Mouse (Mus musculus) large intestine, adult 2 months (tissue): ENCODE measurements around the gene Napepld. TPM values are rescaled to one million over a fixed set of nuclear protein-coding genes. Genes with fewer than 3 reads are reported as not detected.

Source experiments
- DNase-seq: peaks from one replicate; pipeline ENCODE4 v3.0.0-alpha.2; 2012; ENCODE audit warnings: low read depth, low spot score
- WGBS: fragments of 180-500 bp; shearing (Covaris S2); methylation state at CpG from one replicate; pipeline ENCODE4 v1.1.7; 2018; 5-methylcytosine and 5-hydroxymethylcytosine counted together
- polyA plus RNA-seq: library from polyadenylated mRNA; depleted of rRNA; stranded (reverse); fragments of >200 nt; gene quantifications from 2 replicates; pipeline ENCODE4 v1.2.3, GENCODE M21; 2012

The Napepld gene
- polyA plus RNA-seq, 1 experiment, result 2.8 TPM

DNA sequence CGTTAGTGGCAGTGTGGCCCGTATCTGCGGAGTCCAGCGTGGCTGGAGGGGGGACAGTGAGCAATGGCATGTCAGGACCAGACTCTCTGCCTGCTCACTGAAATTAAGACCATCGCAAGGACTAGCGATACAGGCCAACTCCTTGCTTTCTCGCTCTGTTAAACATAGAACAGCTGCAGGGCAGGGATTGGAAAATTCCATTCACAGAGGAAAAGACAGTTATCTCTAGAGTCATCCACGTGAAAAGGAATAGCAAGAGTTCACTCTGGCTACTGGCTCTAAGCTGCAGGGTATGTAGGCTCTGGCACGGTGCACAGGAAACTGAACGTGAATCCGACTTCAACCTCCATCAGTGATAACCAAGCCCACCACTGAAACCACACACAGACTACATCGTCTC, 26.2 kb downstream of the Napepld start:
- WGBS, result 85% methylated on average over 12 of the region's 12 CpGs
- no peak for DNase-seq

- no peak for DNase-seq
- 64% methylated on average over 9 of the region's 9 CpGs for WGBS
These were observed 27.5 kb downstream of the Napepld start for GRCm38 (mm10) chr5:21673742-21674141.

GRCm38 (mm10) chr5:21672812-21673635, 28.2 kb downstream of the Napepld start:
- 13% methylated on average over 23 of the region's 23 CpGs for WGBS
- peak; percentile 43 for DNase-seq

- no peak for DNase-seq
- WGBS, result 55% methylated on average over 2 of the region's 2 CpGs
These were observed 31.9 kb downstream of the Napepld start for GRCm38 (mm10) chr5:21669307-21669706.

- DNase-seq, result no peak
- 53% methylated on average over 8 of the region's 8 CpGs for WGBS
These were observed 33.7 kb downstream of the Napepld start for GRCm38 (mm10) chr5:21667191-21668137.

DNA sequence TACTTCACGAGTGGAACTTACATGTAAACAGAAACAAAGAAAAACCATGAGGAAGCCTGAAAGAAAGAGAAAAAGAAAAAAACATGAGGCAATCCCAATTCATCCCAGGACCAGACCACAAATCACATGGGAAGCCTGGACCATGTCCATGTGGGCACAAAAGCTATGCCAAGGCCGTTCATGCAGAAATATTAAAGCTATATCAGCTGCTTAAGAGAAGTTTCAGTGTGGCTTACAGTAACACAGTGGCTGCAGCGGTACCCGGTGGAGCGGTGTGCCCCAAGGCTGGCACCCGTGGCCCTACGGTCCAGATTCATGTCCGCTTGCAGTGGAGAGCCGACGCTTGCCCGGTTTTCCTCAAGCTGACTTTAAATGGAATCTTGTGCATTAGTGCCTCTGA, 38.1 kb downstream of the Napepld start:
- DNase-seq, result no peak
- WGBS, result 94% methylated on average over 11 of the region's 11 CpGs

- no peak for DNase-seq
- WGBS, result 83% methylated on average over 6 of the region's 6 CpGs
These were observed 40.3 kb downstream of the Napepld start for GRCm38 (mm10) chr5:21660850-21661249.

DNA sequence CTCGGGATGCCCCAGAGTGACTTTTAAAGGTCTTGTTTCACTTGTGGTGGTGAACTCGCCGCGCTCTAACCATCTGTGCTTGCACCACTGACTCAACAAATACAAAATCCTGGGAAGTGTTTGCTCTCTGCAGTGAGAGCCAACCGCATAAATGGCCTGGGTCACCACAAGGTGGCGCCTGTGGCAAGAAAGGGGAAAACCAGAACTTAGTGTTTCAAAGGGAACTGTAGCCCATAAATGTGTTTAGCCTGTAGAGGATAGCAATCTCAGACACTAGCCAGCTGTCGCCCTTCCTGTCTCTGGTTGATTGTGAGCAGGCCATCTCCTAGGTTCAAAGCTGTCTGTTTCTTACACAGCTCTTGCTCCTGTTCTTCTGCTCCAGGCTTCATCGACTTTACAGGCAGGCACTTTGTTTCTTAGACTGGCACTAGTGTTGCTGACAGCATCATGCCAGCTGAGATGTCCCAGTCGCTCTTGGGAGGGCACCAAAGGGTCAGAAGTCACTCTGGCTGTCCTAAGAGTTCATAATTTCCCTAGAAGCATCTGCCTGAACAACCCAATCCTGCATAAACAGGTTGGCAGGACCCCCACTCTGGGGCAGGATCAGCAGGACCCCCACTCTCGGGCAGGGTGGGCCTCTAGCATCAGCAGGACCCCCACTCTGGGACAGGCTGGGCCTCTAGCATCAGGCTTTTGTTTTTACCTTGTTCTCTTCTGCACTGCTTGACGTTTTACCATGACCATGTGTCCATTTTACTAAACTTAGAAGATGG, 42.4 kb downstream of the Napepld start:
- DNase-seq, result peak; percentile 64
- 30% methylated on average over 11 of the region's 11 CpGs for WGBS

DNA sequence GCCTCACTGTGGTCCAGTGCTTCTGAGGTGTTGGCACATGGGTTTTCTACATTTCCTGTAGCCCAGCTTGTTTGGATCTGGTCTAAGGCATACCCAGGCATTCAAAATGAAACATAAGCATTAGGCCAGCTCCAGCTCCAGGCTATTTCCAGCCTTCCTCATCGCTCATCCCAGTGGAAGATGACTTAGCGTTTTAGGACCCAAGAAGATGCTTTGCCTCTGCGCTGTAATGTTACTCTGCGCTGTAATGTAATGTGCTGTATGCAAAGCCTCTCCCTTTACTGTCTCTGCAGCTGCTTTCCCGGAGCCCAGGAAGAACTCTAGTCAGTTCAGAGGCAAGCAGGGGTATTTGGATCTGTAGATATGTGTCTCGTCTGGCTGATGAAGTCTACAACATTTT, 43.2 kb downstream of the Napepld start:
- DNase-seq, result no peak
- 92% methylated on average over 6 of the region's 6 CpGs for WGBS

- no peak for DNase-seq
- 80% methylated on average over 9 of the region's 9 CpGs for WGBS
These were observed 44.3 kb downstream of the Napepld start for GRCm38 (mm10) chr5:21656912-21657311.

- no peak for DNase-seq
- WGBS, result 77% methylated on average over 7 of the region's 7 CpGs
These were observed 49.1 kb downstream of the Napepld start for GRCm38 (mm10) chr5:21651885-21652612.

DNA sequence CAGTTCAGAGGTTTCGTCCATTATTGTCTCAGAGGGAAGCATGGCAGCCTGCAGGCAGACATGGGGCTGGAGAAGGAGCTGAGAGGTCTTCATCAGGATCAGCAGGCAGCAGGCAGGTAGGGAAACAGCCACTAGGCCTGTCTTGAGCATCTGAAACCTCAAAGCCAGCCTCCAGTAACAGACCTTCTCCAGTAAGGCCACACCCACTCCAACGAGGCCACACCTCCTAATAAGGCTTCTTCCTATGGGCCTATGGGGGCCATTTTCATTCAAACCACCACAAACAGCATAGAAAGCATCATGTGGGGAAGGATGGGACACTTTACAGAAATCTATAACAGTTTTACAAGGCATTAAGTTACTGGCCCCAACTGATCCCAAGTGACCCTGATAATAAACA, 50.5 kb downstream of the Napepld start:
- 70% methylated on average over 2 of the region's 2 CpGs for WGBS
- DNase-seq, result no peak

- under 1% methylated on average over 25 of the region's 25 CpGs for WGBS
- no peak for DNase-seq
These were observed 55.1 kb downstream of the Napepld start for GRCm38 (mm10) chr5:21646133-21646491.

- under 1% methylated on average over 40 of the region's 40 CpGs for WGBS
- DNase-seq, result peak; percentile 66
These were observed 55.6 kb downstream of the Napepld start, which contains the start of the genes Fbxl13 and Armc10 for GRCm38 (mm10) chr5:21645439-21646132. TSS of gene Fbxl13 (minus strand) at chr5:21645634. TSS of gene Armc10 (plus strand) at chr5:21645813.

GRCm38 (mm10) chr5:21644891-21645438, 56.2 kb downstream of the Napepld start:
- 24% methylated on average over 14 of the region's 14 CpGs for WGBS
- no peak for DNase-seq

- DNase-seq, result no peak
- 15% methylated on average over 1 of the region's 1 CpGs for WGBS
These were observed 57.6 kb downstream of the Napepld start for GRCm38 (mm10) chr5:21643606-21644005.

DNA sequence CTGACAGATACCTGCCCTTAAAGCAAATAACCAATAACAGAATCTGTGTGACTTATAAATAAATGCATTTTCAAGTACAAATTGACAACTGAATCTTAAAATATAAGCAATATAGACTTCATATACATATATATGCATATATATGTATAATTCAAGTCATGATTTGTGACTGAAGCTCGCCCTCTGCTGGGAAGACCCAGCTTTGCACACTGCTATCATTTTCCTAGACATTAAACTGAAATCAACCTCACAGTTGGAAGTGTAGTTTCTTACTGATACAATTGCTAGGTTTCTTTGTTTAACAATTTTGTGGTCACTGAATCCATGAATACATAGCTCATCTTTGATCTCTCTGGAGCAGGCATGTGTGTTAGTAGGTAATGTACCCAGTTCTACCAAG, 60.2 kb downstream of the Napepld start:
- 3% methylated on average over 1 of the region's 1 CpGs for WGBS

DNA sequence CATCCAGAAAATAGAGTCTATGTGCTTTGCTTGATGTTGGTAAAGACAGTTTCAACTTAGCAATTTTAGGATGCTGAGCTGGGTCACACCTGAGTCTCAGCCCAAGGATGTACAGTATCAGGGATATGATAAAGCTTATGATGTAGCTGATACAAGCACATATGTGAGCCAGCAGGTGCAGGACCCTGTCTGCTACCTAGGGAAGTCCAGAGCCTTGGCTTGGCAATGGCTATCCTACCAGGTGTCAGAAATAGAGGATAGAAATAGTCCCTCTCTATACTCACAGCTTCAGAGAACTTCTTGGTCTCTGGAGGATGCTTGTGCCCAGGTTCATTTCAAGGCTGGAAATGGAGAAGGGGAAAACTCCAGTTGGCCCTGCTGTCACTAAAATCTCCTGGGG, 75.3 kb downstream of the Napepld start:
- no peak for DNase-seq

More for the DNA sequence above, 60.2 kb downstream of the Napepld start:
- no peak for DNase-seq
